Mouse (Mus musculus) left cerebral cortex, adult 9 months (tissue): ENCODE results near the gene Ccdc149.

Experiments
- DNase-seq, 2 experiments: peaks; one replicate each; pipeline ENCODE4 v3.0.0; 2022; ENCODE audit warnings: low spot score in 2 of 2

Ccdc149 gene

GRCm38 (mm10) chr5:52449187-52449586 is 22.1 kb downstream of the Ccdc149 start:
- no peak for DNase-seq

DNA sequence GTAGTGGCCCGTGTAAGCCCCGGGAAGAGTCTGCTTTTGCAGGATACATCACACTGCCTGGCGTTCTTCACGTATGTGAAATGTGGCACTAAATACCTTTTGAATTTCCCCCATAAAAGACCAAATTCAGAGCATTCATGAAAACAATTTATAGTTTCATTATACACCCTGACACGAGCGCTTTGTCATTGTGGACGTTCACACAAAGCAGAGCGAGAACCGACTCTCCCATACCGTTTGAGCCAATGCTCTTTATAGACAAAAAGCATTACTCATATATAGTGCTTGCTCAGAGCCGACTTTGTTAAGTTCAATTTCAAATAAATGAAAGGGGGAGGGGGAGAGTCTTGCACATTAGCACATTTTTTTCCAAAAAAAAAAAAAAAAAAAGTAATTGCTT is 31.0 kb downstream of the Ccdc149 start:
- DNase-seq = no peak

DNA sequence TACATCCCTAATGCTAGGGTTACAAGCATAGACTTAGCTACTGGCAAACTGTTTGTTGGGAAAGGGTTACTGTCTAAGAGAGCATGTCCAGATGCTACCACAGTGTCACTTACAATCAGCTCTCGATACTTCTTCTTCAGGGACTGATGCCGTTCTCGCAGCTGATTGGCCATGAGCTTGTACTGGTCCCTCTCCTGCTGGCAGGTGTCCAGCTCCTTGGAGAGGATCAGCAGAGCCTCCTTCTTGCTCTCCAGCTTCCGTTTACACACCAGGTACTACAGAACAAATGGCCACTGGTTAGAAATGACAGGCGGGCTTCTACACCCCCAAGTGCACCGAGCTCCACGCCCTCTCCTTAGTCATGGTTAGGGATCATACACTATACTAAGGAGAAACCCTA is 32.4 kb downstream of the Ccdc149 start:
- DNase-seq = no peak

DNA sequence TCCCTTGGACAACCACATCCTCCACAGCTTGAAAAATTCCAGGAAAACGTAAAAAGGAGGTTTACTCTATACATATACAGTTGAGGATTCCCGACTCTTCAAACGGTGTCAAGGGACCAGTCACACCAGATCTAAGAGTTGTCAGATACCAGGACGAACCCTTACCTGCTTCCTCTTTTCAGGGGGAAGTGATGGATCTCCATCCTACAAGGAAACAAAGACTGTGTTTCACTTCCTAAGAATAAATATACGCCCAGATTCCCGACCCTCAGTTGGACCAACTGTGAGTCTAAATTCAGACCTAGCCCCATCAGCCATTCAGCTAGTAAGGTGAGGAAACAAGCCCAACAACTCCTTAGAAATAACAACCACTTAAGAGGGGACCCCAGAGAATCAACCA is 35.8 kb downstream of the Ccdc149 start:
- DNase-seq = no peak

GRCm38 (mm10) chr5:52431276-52431844 is 40.0 kb downstream of the Ccdc149 start:
- no peak for DNase-seq

DNA sequence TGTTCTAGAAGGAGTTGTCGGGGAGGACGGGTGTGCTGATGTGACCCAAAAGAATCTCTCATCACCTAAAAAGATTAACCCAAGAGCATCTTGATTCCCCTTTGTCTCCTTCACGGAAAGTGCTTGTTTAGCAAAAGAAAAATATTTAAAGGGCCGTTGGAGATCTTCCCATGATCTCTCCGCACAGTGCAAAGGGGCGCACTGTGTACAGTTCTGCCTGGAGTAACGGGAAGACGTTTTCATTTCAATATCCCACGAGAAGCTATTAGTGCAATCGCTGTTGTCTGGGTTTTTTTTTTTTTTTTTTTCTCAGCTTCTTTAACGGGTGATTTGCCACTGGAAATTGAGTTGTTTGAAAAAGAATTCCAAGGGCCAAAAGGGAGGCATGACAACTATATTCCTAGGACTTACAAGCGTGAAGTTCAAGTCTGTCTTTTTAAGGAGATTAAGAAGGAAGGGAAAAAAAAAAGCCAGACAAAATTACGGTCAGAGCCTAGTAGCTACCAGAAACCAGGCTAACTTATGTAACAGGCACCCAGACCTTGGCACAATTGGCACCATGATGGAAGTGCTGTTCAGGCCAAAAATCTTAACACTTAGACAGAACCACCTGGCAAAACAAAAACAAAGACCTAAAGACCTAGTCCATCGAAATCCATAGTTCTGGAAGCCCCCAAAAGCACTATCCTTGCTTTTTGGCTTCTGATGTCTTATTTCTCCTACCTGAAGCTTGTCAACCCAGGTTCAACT is 41.4 kb downstream of the Ccdc149 start:
- no peak for DNase-seq

- no peak for DNase-seq
These were observed 42.7 kb downstream of the Ccdc149 start for GRCm38 (mm10) chr5:52428613-52429012.

- DNase-seq = peak in 1 of 2 experiments; percentile 16
These were observed 45.5 kb downstream of the Ccdc149 start for GRCm38 (mm10) chr5:52425819-52426218.

DNA sequence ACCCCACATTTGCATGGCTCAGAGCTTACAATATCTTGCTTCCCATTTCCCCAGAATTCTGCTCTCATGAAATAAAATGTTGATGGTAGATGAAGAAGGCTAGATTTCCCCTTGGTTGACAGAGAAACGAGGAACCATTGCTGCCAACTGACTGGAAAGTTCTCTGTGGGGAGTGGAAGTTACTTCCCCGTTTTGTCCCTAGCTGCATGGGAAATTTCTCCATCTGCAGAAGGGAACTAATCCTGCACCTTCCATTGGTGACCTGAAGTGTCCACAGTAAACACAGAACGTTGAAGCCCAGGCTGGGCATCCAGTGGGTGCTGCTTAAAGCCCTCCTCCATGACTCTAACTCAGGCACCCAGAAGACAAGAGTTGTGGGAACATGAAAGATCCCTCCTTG is 47.4 kb downstream of the Ccdc149 start:
- DNase-seq = no peak

DNA sequence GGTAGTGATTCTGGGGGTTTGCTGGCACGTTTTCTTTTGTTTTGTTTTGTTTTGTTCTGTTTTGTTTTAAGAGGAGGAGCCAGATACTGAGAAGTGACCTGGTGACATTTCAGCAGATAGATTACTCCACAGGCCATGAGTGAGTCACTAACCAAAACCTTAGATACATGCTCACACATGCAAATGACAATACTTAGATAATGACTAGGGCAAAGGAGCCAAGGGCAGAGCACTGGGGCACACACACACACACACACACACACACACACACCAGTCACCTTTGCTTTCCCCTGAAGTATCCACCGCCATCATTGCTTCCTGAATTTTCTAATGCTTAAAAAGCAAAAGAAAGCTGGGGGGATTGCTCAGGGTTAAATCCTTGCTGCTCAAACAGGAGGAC is 54.8 kb downstream of the Ccdc149 start:
- DNase-seq = no peak

DNA sequence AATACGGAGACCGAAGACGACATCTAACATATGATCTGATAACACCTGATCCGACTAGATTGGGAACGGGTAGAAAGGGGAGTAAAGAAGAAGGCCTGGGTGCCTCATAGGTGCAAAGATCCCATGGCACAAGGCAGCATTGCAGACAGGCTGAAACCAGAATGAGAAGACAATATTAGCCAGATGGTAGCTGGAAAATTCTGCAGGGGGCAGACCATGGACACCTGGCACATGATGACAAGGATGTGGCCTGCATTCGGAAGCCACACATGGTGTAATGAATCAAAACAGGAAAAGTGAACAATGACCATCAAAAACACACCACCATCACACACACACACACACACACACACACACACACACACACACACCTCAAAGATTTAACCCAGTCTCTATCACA is 55.4 kb downstream of the Ccdc149 start:
- DNase-seq = no peak

DNA sequence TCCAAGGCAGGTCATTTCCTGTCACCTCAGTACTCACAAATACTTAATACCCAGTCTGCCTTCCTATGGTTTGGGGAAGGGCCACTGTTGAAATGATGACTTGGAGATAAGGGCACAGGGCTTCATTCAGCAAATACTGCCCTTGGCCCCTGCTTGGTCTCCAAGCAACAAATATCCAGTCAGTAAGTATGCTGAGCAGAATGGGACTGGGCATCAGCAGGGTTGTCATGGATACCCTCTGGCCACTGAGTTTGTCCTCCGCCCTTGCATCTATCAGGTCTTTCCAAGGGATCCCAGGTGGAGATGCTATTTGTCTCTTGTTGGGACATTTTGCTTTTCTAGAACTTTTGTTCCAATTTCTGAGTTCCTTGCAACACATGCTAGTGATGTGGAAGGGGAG is 56.1 kb downstream of the Ccdc149 start:
- no peak for DNase-seq

DNA sequence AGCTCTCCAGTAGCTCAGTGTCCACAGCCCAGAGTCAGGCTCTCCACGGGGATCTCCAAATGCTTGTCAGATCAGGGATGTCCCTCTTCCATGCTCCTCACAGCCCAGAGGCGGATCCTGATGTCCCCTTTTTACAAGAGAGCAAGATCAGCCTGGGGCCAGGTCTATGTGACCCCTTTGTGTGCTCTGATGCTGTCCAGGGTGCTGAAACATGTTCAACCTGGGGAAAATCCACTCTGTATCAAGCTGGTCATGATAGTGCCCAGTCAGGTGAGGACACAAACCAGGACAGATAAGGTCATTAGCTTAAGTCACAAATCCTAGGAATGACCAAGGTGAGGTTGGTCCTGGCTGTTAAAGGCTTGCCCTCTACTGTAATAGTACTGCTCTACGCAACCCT is 59.8 kb downstream of the Ccdc149 start:
- no peak for DNase-seq

DNA sequence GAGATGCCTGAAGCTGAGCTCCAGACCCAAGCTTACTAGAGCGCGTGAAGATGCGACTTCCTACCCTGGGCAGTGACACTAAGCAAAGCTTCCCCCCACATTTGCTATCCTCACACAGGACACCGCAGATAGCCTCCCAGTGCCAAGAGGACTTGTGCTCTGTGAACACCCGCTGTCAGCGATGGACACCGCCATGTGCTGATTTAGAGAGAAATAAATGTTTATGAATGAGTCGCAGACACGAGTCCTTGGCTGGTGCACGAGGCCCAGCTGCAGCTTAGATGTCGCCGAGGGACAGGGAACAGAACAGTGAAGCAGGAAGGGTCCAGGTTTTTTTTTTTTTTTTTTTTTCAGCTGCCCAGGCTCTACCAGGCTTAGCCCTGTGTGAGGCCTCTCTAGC is 61.1 kb downstream of the Ccdc149 start:
- no peak for DNase-seq

DNA sequence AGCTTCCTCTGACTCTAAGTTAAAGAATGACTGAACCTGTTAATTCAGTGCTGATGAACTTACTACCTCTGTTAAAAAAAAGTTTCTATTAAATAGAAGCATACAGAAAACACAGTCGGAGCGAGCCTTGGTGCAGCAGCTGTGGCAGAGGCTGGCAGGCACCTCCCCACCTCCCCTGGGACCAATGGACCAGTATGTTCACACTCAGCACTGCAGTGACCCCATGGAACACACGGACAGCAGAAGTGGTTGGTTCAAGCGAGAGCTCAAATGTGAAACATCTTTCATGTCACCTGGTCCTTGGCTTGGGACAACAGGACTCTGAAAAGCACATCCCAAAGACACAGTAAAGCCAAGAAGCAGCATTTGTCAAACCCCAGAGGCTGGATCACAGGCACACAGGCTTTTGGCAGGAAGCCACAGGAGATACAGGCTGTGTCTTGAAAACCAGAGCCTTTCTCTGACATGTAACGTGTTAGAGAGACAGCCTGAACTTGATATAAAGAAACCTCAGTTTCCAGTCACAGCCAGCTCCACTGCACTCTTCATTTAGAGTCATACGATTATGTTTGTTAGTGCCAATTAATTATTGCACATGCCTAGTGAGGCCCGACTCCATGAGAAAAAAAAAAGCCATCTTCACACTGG is 62.5 kb downstream of the Ccdc149 start:
- no peak for DNase-seq

GRCm38 (mm10) chr5:52404373-52404772 is 66.9 kb downstream of the Ccdc149 start:
- no peak for DNase-seq

DNA sequence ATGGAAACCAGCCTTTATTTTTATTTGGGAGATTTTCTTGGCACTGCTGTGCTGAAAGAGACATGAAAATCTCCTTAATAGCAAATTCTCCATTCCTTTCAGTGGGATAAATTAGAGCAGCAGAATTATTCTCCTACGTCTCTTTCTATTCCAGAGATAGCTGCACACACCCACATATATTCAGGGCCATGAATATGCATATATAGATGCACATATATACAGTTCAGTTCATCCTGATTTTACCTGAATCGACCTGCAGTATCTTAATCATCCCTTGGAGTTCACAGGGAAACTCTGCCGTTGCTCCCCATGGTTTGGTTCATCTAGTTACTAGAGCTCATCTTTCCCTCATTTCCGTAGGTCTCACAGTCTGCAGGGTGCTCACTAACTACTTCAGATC is 77.6 kb downstream of the Ccdc149 start:
- peak in 1 of 2 experiments; percentile 35 for DNase-seq

- DNase-seq = peak in 1 of 2 experiments; percentile 59
These were observed 79.8 kb downstream of the Ccdc149 start for GRCm38 (mm10) chr5:52391471-52391870.

- DNase-seq = peak; percentile 50 to 52
These were observed 80.9 kb downstream of the Ccdc149 start for GRCm38 (mm10) chr5:52390381-52390780.

DNA sequence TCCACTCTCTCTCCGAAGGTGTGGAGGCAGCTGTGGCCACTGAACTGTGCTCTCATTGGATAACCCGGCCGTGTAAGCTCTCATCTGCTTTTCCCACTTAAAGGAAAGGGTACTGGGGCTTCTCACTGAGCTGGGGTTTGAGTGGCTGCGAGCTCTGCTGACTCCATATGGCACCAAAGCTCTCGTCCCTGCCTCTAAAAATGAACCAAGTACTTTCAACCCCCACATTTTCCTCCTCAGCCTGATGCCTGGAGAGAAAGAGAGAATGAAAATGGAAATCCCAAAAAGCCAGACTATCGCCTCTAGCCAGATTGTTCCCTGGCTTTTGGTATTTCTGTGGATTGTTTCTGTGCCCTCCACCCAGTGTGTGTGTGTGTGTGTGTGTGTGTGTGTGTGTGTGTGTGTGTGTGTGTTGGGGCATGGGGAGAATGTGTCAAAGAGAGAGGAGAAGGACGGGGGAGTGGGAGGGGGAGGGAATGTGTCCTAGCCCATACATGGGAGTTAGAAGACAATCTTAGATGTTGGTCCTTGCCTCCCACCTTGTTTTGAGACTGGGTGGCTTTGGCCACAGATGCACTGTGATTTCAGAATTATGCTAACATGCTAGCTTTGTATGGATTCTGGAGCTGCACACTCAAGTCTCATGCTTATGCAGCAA is 83.1 kb downstream of the Ccdc149 start:
- DNase-seq = peak in 1 of 2 experiments; percentile 62

DNA sequence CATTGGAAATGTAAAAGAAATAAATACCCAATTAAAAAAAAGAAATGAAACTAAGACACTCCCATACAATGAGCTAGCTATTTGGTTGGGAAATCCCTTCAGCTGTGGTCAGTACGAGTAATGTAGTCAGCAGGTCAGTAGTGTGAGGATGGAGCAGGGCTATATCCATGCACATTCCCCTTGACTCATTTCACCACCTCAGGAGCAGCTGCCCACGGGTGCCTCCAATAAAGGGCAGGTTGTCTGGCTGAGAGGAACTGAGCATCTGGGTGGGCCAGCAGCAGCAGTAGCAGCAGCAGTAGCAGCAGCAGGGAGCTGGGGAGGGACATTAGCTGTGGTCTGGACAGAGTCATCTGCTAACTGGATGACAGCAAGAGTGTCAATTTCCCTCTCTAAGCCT is 85.3 kb downstream of the Ccdc149 start:
- no peak for DNase-seq

- DNase-seq = no peak
These were observed 87.6 kb downstream of the Ccdc149 start for GRCm38 (mm10) chr5:52383748-52384147.

DNA sequence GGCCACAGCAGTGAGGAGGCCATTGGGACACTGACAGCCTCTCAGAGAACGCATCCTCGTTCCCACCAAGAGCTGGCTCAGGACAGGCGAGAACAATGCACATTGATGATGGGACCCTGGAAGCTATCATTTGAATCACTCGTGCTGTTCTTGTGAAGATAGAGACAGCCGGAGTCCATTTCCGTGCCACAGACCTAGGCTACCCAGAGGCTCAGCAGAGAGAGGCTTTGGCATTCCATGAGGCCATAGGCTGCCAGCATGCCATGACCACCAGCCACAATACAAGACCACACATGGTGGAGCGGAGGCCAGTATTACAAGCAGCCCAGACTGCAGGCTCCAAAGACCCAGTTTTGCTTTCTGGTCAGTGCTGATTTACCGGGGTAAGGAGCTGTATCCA is 88.5 kb downstream of the Ccdc149 start:
- DNase-seq = no peak
